Mouse (Mus musculus): ENCODE results near the gene Rhox2b. TPM values are rescaled to one million over a fixed set of nuclear protein-coding genes. Genes with fewer than 3 reads are reported as not detected.

Gene Rhox2b
- not detected for total RNA-seq (2023)

GRCm38 (mm10) chrX:37411767-37412166 is at the start of gene Rhox2b:
TSS of gene Rhox2b (plus strand) at chrX:37412067.

DNA sequence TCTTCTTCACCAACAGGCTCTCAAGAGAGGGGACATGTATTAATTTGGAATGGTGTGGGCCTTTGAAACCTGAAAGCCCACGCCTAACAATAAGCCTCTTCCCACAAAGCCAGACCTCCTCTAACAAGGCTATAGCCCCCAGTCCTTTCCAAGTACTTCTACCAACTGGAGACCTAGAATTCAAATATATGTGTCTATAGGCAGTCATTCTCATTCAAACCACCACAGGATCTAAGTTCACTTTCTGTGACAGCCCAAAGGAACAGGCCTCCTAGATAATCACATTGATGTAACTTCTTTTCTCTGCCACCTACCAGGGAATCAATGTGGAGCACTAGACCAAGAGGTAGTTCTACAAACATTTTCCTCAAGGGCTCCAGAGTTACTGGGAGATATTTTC is 32.1 kb upstream of the Rhox2b start, which contains the start of gene Rhox3a2:
Rhox3a2 (plus strand) TSS at position 301 of the 400 bp plus-strand sequence.

DNA sequence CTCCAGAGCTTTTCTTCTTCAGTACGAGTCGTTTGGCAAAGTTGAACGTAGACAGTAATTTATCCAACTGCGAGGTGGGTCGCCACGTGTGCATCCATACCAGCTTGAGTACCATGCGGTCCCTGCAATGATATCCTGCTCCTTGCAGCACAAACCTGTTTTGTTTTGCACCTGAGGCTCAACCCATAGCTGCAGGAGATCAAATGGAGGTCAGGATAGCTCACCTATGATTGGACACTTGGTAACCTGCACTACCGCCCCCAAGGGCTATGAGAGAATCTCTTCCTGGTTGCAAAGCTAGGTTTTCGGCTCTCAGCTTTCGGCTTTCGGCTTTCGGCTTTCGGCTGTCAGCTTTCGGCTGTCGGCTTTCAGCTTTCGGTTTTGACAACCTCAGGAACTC is 21.3 kb upstream of the Rhox2b start, which contains the start of gene Rhox4a2:
Rhox4a2 (plus strand) TSS at position 301 of the 400 bp plus-strand sequence.

DNA sequence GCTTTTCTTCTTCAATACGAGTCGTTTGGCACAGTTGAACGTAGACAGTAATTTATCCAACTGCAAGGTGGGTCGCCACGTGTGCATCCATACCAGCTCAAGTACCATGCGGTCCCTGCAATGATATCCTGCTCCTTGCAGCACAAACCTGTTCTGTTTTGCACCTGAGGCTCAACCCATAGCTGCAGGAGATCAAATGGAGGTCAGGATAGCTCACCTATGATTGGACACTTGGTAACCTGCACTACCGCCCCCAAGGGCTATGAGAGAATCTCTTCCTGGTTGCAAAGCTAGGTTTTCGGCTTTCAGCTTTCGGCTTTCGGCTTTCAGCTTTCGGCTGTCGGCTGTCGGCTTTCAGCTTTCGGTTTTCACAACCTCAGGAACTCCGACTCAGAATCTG is 20.3 kb downstream of the Rhox2b start, which contains the start of gene Rhox4b:
Rhox4b (plus strand) TSS at position 301 of the 400 bp plus-strand sequence.

GRCm38 (mm10) chrX:37453380-37453779 is 41.5 kb downstream of the Rhox2b start, which contains the start of gene Rhox2c:
TSS of gene Rhox2c (plus strand) at chrX:37453680.

GRCm38 (mm10) chrX:37458285-37458684 is 46.4 kb downstream of the Rhox2b start, which contains the start of gene Rhox3c:
TSS of gene Rhox3c (plus strand) at chrX:37458585.

Other genes with a start within 250 kb of the Rhox2b start
- not detected for gene Akap14, start 243.2 kb upstream of the Rhox2b start, total RNA-seq (2023)
- 100 to 1,000 TPM; 116 to 126 TPM for gene Ndufa1, start 220.9 kb upstream of the Rhox2b start, total RNA-seq (2023)
- gene Rnf113a1, start 220.8 kb upstream of the Rhox2b start, total RNA-seq (2023): 1 to 10 TPM; 1.0 to 2.6 TPM
- gene Gm9, start 201.0 kb upstream of the Rhox2b start, total RNA-seq (2023): not detected
- gene Rhox1, start 189.8 kb upstream of the Rhox2b start, total RNA-seq (2023): not detected
- not detected for gene Rhox2a, start 167.1 kb upstream of the Rhox2b start, total RNA-seq (2023)
- gene Rhox3a, start 162.1 kb upstream of the Rhox2b start, total RNA-seq (2023): not detected
- not detected for gene Rhox4a, start 146.7 kb upstream of the Rhox2b start, total RNA-seq (2023)
- gene Rhox3a2, start 32.0 kb upstream of the Rhox2b start, total RNA-seq (2023): not detected
- not detected for gene Rhox4a2, start 21.2 kb upstream of the Rhox2b start, total RNA-seq (2023)
- gene Rhox4b, start 20.4 kb downstream of the Rhox2b start, total RNA-seq (2023): not detected
- gene Rhox2c, start 41.6 kb downstream of the Rhox2b start, total RNA-seq (2023): not detected
- not detected for gene Rhox3c, start 46.5 kb downstream of the Rhox2b start, total RNA-seq (2023)
- not detected for gene Rhox4c, start 68.3 kb downstream of the Rhox2b start, total RNA-seq (2023)
- not detected for gene Rhox2d, start 81.4 kb downstream of the Rhox2b start, total RNA-seq (2023)
- not detected for gene Rhox4d, start 102.3 kb downstream of the Rhox2b start, total RNA-seq (2023)
- not detected for gene Rhox2e, start 118.4 kb downstream of the Rhox2b start, total RNA-seq (2023)
- gene Rhox3e, start 130.0 kb downstream of the Rhox2b start, total RNA-seq (2023): not detected
- gene Rhox4e, start 145.3 kb downstream of the Rhox2b start, total RNA-seq (2023): not detected
- not detected for gene Rhox2f, start 159.3 kb downstream of the Rhox2b start, total RNA-seq (2023)
- gene Rhox3f, start 168.9 kb downstream of the Rhox2b start, total RNA-seq (2023): not detected
- gene Rhox4f, start 195.6 kb downstream of the Rhox2b start, total RNA-seq (2023): not detected
- not detected for gene Rhox3g, start 216.5 kb downstream of the Rhox2b start, total RNA-seq (2023)
- not detected for gene Rhox2g, start 231.4 kb downstream of the Rhox2b start, total RNA-seq (2023)
- not detected for gene Rhox4g, start 239.3 kb downstream of the Rhox2b start, total RNA-seq (2023)